Mouse (Mus musculus) stomach, embryonic 14.5 days (tissue): ENCODE results near the gene Dsn1. TPM values are rescaled to one million over a fixed set of nuclear protein-coding genes. Genes with fewer than 3 reads are reported as not detected.
A peak's percentile ranks its signal among the peaks of the same experiment; 100 is the strongest.

Experiments
- ATAC-seq: fragments of 200-750 bp; cut with Nextera tagmentation; 2 replicates; pipeline ENCODE4 v1.8.0; 2017; ENCODE audit warnings: low read depth, moderate TSS enrichment; ENCODE audit not compliant: insufficient number of reproducible peaks, insufficient read depth, low FRiP score
- H3K27ac ChIP-seq: fragments of 300-500 bp; sonication (generic); 2 replicates; pipeline ENCODE4 v1.5.1; 2014; ENCODE audit warnings: mild to moderate bottlenecking, low read length, moderate library complexity, mixed read lengths
- H3K27me3 ChIP-seq: fragments of 300-500 bp; sonication (generic); 2 replicates; pipeline ENCODE4 v1.6.1; 2014; ENCODE audit warnings: low read length, control low read depth, mixed read lengths; ENCODE audit not compliant: control insufficient read depth, insufficient read depth
- H3K36me3 ChIP-seq: fragments of 300-500 bp; sonication (generic); 2 replicates; pipeline ENCODE4 v1.6.1; 2014; ENCODE audit warnings: mild to moderate bottlenecking, control low read depth, low read length, moderate library complexity, mixed read lengths; ENCODE audit not compliant: control insufficient read depth, insufficient read depth
- H3K4me1 ChIP-seq: fragments of 300-500 bp; sonication (generic); 2 replicates; pipeline ENCODE4 v1.6.1; 2014; ENCODE audit warnings: low read length, control low read depth, mixed read lengths; ENCODE audit not compliant: control insufficient read depth, insufficient read depth
- H3K4me2 ChIP-seq: fragments of 300-500 bp; sonication (generic); replicated peaks from 2 replicates; pipeline ENCODE4 v1.6.1; 2014; ENCODE audit warnings: low read depth, low read length, control low read depth
- H3K4me3 ChIP-seq: fragments of 300-500 bp; sonication (generic); 2 replicates; pipeline ENCODE4 v1.5.1; 2014; ENCODE audit warnings: low read depth, low read length, control low read depth
- H3K9ac ChIP-seq: fragments of 300-500 bp; sonication (generic); replicated peaks from 2 replicates; pipeline ENCODE4 v1.6.1; 2014; ENCODE audit warnings: low read depth, mild to moderate bottlenecking, control low read depth, low read length, moderate library complexity, mixed read lengths
- H3K9me3 ChIP-seq: fragments of 300-500 bp; sonication (generic); 2 replicates; pipeline ENCODE4 v1.6.1; 2016; ENCODE audit warnings: low read depth, low read length, control low read depth; ENCODE audit not compliant: control insufficient read depth
- WGBS: fragments of 180-500 bp; shearing (Covaris S2); extraction: QIAGEN DNeasy Blood & Tissue Kit; methylation state at CpG from one replicate; pipeline ENCODE4 v1.1.7; 2014; 5-methylcytosine and 5-hydroxymethylcytosine counted together
- polyA plus RNA-seq: library from polyadenylated mRNA; unstranded; fragments of >200 nt; fragmentation: Nextera tagmentation; extraction: Ambion mirVana; gene quantifications from 2 replicates; pipeline ENCODE4 v1.2.1, GENCODE M21; 2014

Dsn1 gene
- polyA plus RNA-seq, 1 experiment from 2014 or later = 38.7 TPM

GRCm38 (mm10) chr2:157037303-157037702, 30.3 kb upstream of the Dsn1 start:
- Histone ChIP-seq H3K36me3 (peaks cover 82% of the 10 kb centered on the region), H3K4me2 (no peak overlapping the region), H3K27me3 (no peaks in the 10 kb centered on the region), H3K4me3 (no peak overlapping the region), H3K27ac (no peak overlapping the region), H3K9ac (no peak overlapping the region), H3K4me1 (no peaks in the 10 kb centered on the region), H3K9me3 (no peaks in the 10 kb centered on the region)
- ATAC-seq = no peak
- WGBS = 90% methylated on average over 9 of the region's 9 CpGs

GRCm38 (mm10) chr2:157036400-157036799, 29.4 kb upstream of the Dsn1 start:
- Histone ChIP-seq H3K27ac (no peak overlapping the region), H3K4me1 (no peaks in the 10 kb centered on the region), H3K4me3 (no peak overlapping the region), H3K27me3 (no peaks in the 10 kb centered on the region), H3K4me2 (no peak overlapping the region), H3K9me3 (no peaks in the 10 kb centered on the region), H3K36me3 (peaks cover 77% of the 10 kb centered on the region), H3K9ac (no peak overlapping the region)
- ATAC-seq = no peak
- 89% methylated on average over 8 of the region's 8 CpGs for WGBS

- WGBS = 94% methylated on average over 7 of the region's 7 CpGs
- Histone ChIP-seq H3K27ac (no peak overlapping the region), H3K9me3 (no peaks in the 10 kb centered on the region), H3K4me2 (no peak overlapping the region), H3K9ac (no peak overlapping the region), H3K27me3 (no peaks in the 10 kb centered on the region), H3K4me1 (no peaks in the 10 kb centered on the region), H3K4me3 (no peak overlapping the region), H3K36me3 (peaks cover 75% of the 10 kb centered on the region)
- no peak for ATAC-seq
These were observed 28.4 kb upstream of the Dsn1 start for GRCm38 (mm10) chr2:157035371-157035770.

- no peak overlapping the region for H3K9ac ChIP-seq
- H3K36me3 ChIP-seq = peaks cover 81% of the 10 kb centered on the region
- H3K4me3 ChIP-seq = no peak overlapping the region
- no peaks in the 10 kb centered on the region for H3K9me3 ChIP-seq
- no peaks in the 10 kb centered on the region for H3K4me1 ChIP-seq
- 35% methylated on average over 9 of the region's 9 CpGs for WGBS
- no peak overlapping the region for H3K27ac ChIP-seq
- H3K4me2 ChIP-seq = no peak overlapping the region
- peak; percentile 67; the same call in 1 of the 2 replicates for ATAC-seq
- no peaks in the 10 kb centered on the region for H3K27me3 ChIP-seq
These were observed 23.9 kb upstream of the Dsn1 start for GRCm38 (mm10) chr2:157030804-157031203.

- Histone ChIP-seq H3K4me2 (no peak overlapping the region), H3K4me1 (no peaks in the 10 kb centered on the region), H3K27me3 (no peaks in the 10 kb centered on the region), H3K9me3 (peaks cover 6% of the 10 kb centered on the region; the same call in 1 of the 2 replicates), H3K27ac (no peak overlapping the region), H3K9ac (no peak overlapping the region), H3K36me3 (peaks cover 86% of the 10 kb centered on the region), H3K4me3 (no peak overlapping the region)
- WGBS = 92% methylated on average over 4 of the region's 4 CpGs
- no peak for ATAC-seq
These were observed 21.3 kb upstream of the Dsn1 start for GRCm38 (mm10) chr2:157028261-157028660.

- Histone ChIP-seq H3K4me3 (no peak overlapping the region), H3K4me2 (no peak overlapping the region), H3K4me1 (no peaks in the 10 kb centered on the region), H3K27ac (no peak overlapping the region), H3K36me3 (peaks cover 84% of the 10 kb centered on the region), H3K9me3 (peaks cover 6% of the 10 kb centered on the region; the same call in 1 of the 2 replicates), H3K9ac (no peak overlapping the region), H3K27me3 (no peaks in the 10 kb centered on the region)
- ATAC-seq = peak; percentile 21; the same call in 1 of the 2 replicates
- WGBS = 86% methylated on average over 21 of the region's 21 CpGs
These were observed 20.4 kb upstream of the Dsn1 start for GRCm38 (mm10) chr2:157027106-157028008.

- H3K9me3 ChIP-seq = peaks cover 6% of the 10 kb centered on the region; the same call in 1 of the 2 replicates
- H3K27ac ChIP-seq = no peak overlapping the region
- 94% methylated on average over 16 of the region's 16 CpGs for WGBS
- no peak for ATAC-seq
- no peak overlapping the region for H3K9ac ChIP-seq
- H3K27me3 ChIP-seq = no peaks in the 10 kb centered on the region
- H3K4me1 ChIP-seq = no peaks in the 10 kb centered on the region
- peaks cover 92% of the 10 kb centered on the region for H3K36me3 ChIP-seq
- H3K4me2 ChIP-seq = no peak overlapping the region
- H3K4me3 ChIP-seq = no peak overlapping the region
These were observed 14.2 kb upstream of the Dsn1 start for GRCm38 (mm10) chr2:157021156-157021555.

GRCm38 (mm10) chr2:157019228-157019627, 12.3 kb upstream of the Dsn1 start:
- Histone ChIP-seq H3K27ac (no peak overlapping the region), H3K4me2 (no peak overlapping the region), H3K36me3 (peaks cover 83% of the 10 kb centered on the region), H3K9me3 (no peaks in the 10 kb centered on the region), H3K9ac (no peak overlapping the region), H3K4me3 (no peak overlapping the region), H3K4me1 (no peaks in the 10 kb centered on the region), H3K27me3 (no peaks in the 10 kb centered on the region)
- 93% methylated on average over 4 of the region's 4 CpGs for WGBS
- ATAC-seq = no peak
